Mouse (Mus musculus) ES-E14 (cell line): ENCODE measurements around the gene Cfap298.

ENCODE experiments used
- CHD2 ChIP-seq: IDR thresholded peaks from 2 replicates; pipeline ENCODE4 v1.6.1; 2014; ENCODE audit warnings: mild to moderate bottlenecking, low read depth, low read length, inconsistent platforms
- HCFC1 ChIP-seq: IDR thresholded peaks from 2 replicates; pipeline ENCODE4 v1.6.1; 2012; ENCODE audit warnings: low read length, inconsistent platforms, borderline replicate concordance; ENCODE audit not compliant: insufficient read depth
- MAFK ChIP-seq: IDR thresholded peaks from 2 replicates; pipeline ENCODE4 v1.6.1; 2014; ENCODE audit warnings: mild to moderate bottlenecking, low read depth, low read length, inconsistent platforms; ENCODE audit not compliant: insufficient read depth

GRCm38 (mm10) chr16:90971004-90971403, 36.1 kb upstream of the Cfap298 start:
- TF ChIP-seq HCFC1 = no peak
- no peak for TF ChIP-seq MAFK
- no peak for TF ChIP-seq CHD2
